Mouse (Mus musculus) CH12.LX (cell line): Measurements from ENCODE around the gene Cd300ld3.

Experiments
- CHD2 ChIP-seq: IDR thresholded peaks from 2 replicates; pipeline ENCODE4 v1.6.1; 2011; ENCODE audit warnings: low read length, improper control_type of control experiment
- CTCF ChIP-seq, 2 experiments: IDR thresholded peaks in 1 of 2; conservative IDR thresholded peaks in 1 of 2; 2 replicates each; pipeline ENCODE4 v1.5.1; 2011 to 2012; ENCODE audit warnings: low read depth in 2 of 2, low read length in 2 of 2, improper control_type of control experiment in 1 of 2, inconsistent platforms in 1 of 2, mild to moderate bottlenecking in 1 of 2, moderate library complexity in 1 of 2
- E2F4 ChIP-seq: IDR thresholded peaks from 2 replicates; pipeline ENCODE4 v1.6.1; 2011; ENCODE audit warnings: low read depth, low read length, improper control_type of control experiment; ENCODE audit not compliant: insufficient replicate concordance
- EP300 ChIP-seq: IDR thresholded peaks from 2 replicates; pipeline ENCODE4 v1.6.1; 2011; ENCODE audit warnings: low read length, improper control_type of control experiment
- ETS1 ChIP-seq: conservative IDR thresholded peaks from 2 replicates; pipeline ENCODE4 v1.6.1; 2012; ENCODE audit warnings: low read depth, mild to moderate bottlenecking, inconsistent platforms, low read length, improper control_type of control experiment, moderate library complexity
- POLR2A ChIP-seq: IDR thresholded peaks from 2 replicates; pipeline ENCODE4 v1.6.1; 2011; ENCODE audit warnings: low read depth, mild to moderate bottlenecking, improper control_type of control experiment, low read length
- POLR2AphosphoS2 ChIP-seq: IDR thresholded peaks from 2 replicates; pipeline ENCODE4 v1.6.1; 2011; ENCODE audit warnings: low read depth, low read length, improper control_type of control experiment
- RCOR1 ChIP-seq: conservative IDR thresholded peaks from 2 replicates; pipeline ENCODE4 v1.6.1; 2012; ENCODE audit warnings: low read depth, mild to moderate bottlenecking, inconsistent platforms, low read length, improper control_type of control experiment
- SIN3A ChIP-seq: IDR thresholded peaks from 2 replicates; pipeline ENCODE4 v1.6.1; 2012; ENCODE audit warnings: low read length, improper control_type of control experiment, inconsistent platforms
- USF1 ChIP-seq: IDR thresholded peaks from 2 replicates; pipeline ENCODE4 v1.6.1; 2014; ENCODE audit warnings: low read depth, mild to moderate bottlenecking, inconsistent platforms, low read length, improper control_type of control experiment
- ZNF384 ChIP-seq: IDR thresholded peaks from 2 replicates; pipeline ENCODE4 v1.6.1; 2012; ENCODE audit warnings: low read depth, low read length, improper control_type of control experiment, inconsistent platforms

DNA sequence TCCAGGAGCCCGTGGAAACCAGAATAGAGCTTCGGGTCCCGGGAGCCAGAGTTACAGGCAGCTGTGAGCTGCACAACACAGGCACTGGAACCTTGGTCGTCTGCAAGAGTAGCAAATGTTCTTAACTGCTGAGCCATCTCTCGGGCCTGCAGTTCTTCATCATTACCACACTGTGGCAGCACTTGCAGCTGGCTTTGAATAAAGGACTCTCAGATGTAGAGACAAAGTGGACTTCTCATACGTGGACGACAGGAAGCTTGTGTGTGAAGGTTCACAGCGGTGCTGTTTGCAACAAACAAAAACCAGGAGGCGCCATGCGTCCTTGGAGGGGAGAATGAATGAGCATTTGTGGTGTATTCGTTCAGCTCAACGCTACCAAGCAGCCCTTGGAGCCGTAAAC is 32.7 kb upstream of the Cd300ld3 start:
- no peak for TF ChIP-seq ZNF384
- no peak for TF ChIP-seq POLR2A
- no peak for TF ChIP-seq CHD2
- peak; percentile 97 to 99 for TF ChIP-seq CTCF (conservative IDR thresholded peaks at IDR 0.05 in 1 of 2, IDR thresholded peaks at IDR 0.05 in 1 of 2; ENCODE audit: low read depth in 2 of 2, low read length in 2 of 2)
- TF ChIP-seq SIN3A = no peak
- TF ChIP-seq E2F4 = no peak
- no peak for TF ChIP-seq EP300
- no peak for TF ChIP-seq POLR2AphosphoS2
- no peak for TF ChIP-seq USF1
- TF ChIP-seq ETS1 = no peak
- TF ChIP-seq RCOR1 = no peak
